Mouse (Mus musculus): ENCODE measurements around the gene Gpx7. TPM values are rescaled to one million over a fixed set of nuclear protein-coding genes. Genes with fewer than 3 reads are reported as not detected.
"Not testable (repeated sequence)": the region's sequence is repeated elsewhere in the genome, so short reads cannot be mapped to it uniquely, and the experiment has no call there.

Gpx7 gene
- polyA plus RNA-seq, 1 experiment from 2014 or later, result 34.8 TPM

DNA sequence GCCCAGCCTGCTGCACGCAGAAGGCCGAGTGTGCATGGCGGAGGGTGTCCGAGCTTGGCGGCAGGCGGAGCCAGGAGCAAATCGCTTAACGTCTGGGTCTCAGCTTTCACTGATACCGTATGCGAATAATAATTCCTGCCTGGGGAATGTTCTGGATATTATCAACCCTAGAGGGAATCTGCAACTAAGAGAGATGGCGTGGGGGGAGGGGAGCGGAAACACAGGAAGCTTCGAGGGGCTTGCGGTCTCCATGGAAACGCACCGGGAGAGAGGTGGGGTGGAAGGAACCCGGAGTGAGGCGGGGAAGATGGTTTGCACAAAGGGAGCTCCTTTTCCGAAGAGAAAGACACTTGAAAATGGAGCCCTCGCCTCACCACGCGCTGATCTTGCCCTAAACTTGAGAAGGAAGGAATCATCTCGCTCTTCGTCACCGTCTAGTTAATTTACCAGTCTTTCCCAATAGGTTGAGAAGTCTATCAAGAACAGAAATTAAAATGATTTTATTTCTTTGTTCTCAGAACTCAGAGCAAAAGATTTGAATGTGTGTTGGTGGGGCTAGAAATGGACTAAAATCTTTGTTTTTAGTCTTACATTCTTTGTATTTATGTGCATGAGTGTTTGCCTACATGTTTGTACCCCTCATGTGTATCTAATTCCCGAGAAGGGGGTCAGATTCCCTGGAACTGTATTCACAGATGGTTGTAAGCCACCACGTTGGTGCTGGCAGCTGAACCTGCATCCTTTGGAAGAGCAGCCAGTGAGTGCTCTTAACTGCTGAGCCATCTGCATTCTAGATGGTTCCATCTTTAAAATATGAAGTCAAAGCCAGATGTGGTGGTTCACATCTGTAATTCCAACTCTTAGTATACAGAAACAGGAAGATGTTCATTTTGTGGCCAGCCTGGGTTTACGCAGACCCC, 46.4 kb downstream of the Gpx7 start:
- peak; percentile 91 for DNase-seq (ENCODE audit: extremely low spot score, low spot score)
- Histone ChIP-seq H3K9me3 (no peaks in the 10 kb centered on the region), H3K4me3 (peak overlapping the region; percentile 35), H3K27ac (peak overlapping the region; percentile 93), H3K36me3 (replicated peaks) (no peaks in the 10 kb centered on the region), H3K4me1 (peaks cover 86% of the 10 kb centered on the region), H3K27me3 (ENCODE audit: poor library complexity, severe bottlenecking) (no peaks in the 10 kb centered on the region)
- WGBS, result 5% methylated on average over 28 of the region's 28 CpGs

DNA sequence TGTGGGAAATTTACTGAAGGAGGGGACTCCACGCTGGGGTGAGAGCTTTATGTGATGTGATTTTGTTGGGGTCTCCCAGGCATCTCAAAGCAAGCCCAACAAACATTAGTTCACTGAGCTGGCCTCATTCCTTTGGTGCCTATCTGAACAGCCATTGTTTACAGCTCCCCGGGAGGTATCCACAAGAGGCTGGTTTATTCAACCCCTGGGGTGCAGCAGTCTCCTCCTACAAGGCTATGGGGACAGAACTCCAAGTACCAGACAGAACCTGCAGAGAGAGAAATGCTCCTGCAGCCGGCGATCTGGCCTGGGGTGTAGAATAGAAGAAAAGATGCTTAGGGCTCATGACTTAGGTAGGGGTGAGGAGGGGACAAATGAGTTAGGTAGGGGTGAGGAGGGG, 48.3 kb downstream of the Gpx7 start:
- 15% methylated on average over 4 of the region's 4 CpGs for WGBS
- H3K36me3 ChIP-seq (replicated peaks), result no peaks in the 10 kb centered on the region

DNA sequence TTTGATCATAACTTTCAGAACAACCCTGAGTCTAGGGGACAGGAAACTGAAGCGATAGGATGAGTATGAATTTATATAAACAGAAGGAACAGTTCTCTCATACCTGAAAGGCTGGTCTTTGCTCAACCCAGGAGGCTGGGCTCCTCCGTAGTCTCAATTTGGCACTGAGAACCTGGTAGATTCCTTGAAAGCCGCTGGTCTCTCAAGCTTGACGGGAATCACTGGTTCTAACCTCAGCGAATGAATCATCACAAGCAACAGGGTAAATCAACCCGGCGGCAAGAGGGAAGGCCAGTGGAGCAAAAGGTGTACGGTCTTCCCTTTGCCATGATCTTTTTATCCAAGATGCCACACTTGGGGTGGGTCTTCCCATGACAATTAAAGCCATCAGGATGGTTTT, 49.3 kb downstream of the Gpx7 start:
- H3K27me3 ChIP-seq (ENCODE audit: poor library complexity, severe bottlenecking), result no peaks in the 10 kb centered on the region
- no peaks in the 10 kb centered on the region for H3K9me3 ChIP-seq
- H3K36me3 ChIP-seq (replicated peaks), result no peaks in the 10 kb centered on the region
- H3K4me1 ChIP-seq, result peaks cover 69% of the 10 kb centered on the region
- WGBS, result 93% methylated on average over 8 of the region's 8 CpGs
- no peak overlapping the region for H3K4me3 ChIP-seq
- H3K27ac ChIP-seq, result peak overlapping the region; percentile 54; the same call in 1 of the 2 replicates
- no peak for DNase-seq (ENCODE audit: extremely low spot score, low spot score)

More for the DNA sequence above, 48.3 kb downstream of the Gpx7 start:
- DNase-seq (ENCODE audit: extremely low spot score, low spot score), result no peak
- H3K4me1 ChIP-seq, result peaks cover 79% of the 10 kb centered on the region
- H3K27me3 ChIP-seq (ENCODE audit: poor library complexity, severe bottlenecking), result no peaks in the 10 kb centered on the region
- H3K4me3 ChIP-seq, result no peak overlapping the region
- peak overlapping the region; percentile 93 for H3K27ac ChIP-seq
- no peaks in the 10 kb centered on the region for H3K9me3 ChIP-seq

DNA sequence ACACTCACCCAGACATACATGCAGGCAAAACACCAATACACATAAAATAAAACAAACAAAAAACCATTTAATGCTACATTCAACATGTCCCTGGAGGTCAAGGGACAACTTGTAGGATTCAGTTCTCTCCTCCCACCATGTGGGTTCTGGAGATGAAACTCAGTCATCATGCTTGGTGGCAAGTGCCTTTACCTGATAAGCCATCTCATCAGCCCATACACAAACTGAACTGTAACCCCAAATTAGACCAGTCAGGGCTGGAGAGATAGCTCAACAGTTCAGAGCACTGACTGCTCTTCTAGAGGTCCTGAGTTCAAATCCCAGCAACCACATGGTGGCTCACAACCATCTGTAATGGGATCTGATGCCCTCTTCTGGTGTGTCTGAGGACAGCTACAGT, 53.2 kb downstream of the Gpx7 start:
- H3K4me1 ChIP-seq, result peaks cover 61% of the 10 kb centered on the region
- DNase-seq (ENCODE audit: extremely low spot score, low spot score); H3K4me3 ChIP-seq; H3K27me3 ChIP-seq (ENCODE audit: poor library complexity, severe bottlenecking); H3K9me3 ChIP-seq; H3K36me3 ChIP-seq (replicated peaks); H3K27ac ChIP-seq: not testable (repeated sequence)

DNA sequence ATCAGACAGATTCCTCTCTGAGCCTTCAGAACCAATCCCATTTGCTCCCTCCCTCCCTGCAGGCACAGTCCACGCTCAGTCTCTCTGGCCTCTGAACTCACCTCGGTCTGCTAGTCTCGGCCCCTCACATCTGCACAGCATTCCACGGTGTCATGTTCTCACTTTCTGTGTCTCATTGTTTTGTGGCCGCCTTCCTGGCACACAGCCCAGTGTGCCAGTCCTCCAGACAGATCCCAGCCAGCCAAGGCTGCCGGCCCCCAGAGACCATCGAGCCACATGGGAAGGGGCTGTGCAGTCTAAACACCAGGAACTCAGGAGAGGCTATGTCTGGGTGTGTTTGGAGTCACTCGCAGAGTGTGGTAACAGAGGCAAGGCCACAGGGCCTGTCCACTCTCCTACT, 55.9 kb downstream of the Gpx7 start:
- Histone ChIP-seq H3K4me3 (0 out of 2 replicates have a peak overlapping the region, but pooled peaks have one; percentile 3), H3K27ac (peak overlapping the region; percentile 84), H3K9me3 (no peaks in the 10 kb centered on the region), H3K36me3 (replicated peaks) (no peaks in the 10 kb centered on the region), H3K4me1 (peaks cover 59% of the 10 kb centered on the region), H3K27me3 (ENCODE audit: poor library complexity, severe bottlenecking) (no peaks in the 10 kb centered on the region)
- WGBS, result 19% methylated on average over 8 of the region's 8 CpGs
- DNase-seq (ENCODE audit: extremely low spot score, low spot score), result peak; percentile 78

Other genes starting within 250 kb of the Gpx7 start
- gene Echdc2, start 241.5 kb downstream of the Gpx7 start, polyA plus RNA-seq (2016; fragmentation: Nextera tagmentation; extraction: Ambion mirVana), result 22.8 and 23.6 TPM in 2 replicates
- not detected in 2 replicates for gene Zyg11a, start 188.9 kb downstream of the Gpx7 start, polyA plus RNA-seq (2016; fragmentation: Nextera tagmentation; extraction: Ambion mirVana)
- 13.5 and 13.9 TPM in 2 replicates for gene Zyg11b, start 105.9 kb downstream of the Gpx7 start, polyA plus RNA-seq (2016; fragmentation: Nextera tagmentation; extraction: Ambion mirVana)
- 73.6 and 79.3 TPM in 2 replicates for gene Coa7, start 78.8 kb downstream of the Gpx7 start, polyA plus RNA-seq (2016; fragmentation: Nextera tagmentation; extraction: Ambion mirVana)
- gene Shisal2a, start 23.6 kb downstream of the Gpx7 start, polyA plus RNA-seq (2016; fragmentation: Nextera tagmentation; extraction: Ambion mirVana), result 1.7 and 1.8 TPM in 2 replicates
- 83.3 and 85.1 TPM in 2 replicates for gene Tut4, start 52.5 kb upstream of the Gpx7 start, polyA plus RNA-seq (2016; fragmentation: Nextera tagmentation; extraction: Ambion mirVana)
- 130 and 136 TPM in 2 replicates for gene Prpf38a, start 172.4 kb upstream of the Gpx7 start, polyA plus RNA-seq (2016; fragmentation: Nextera tagmentation; extraction: Ambion mirVana)
- 25.0 and 27.1 TPM in 2 replicates for gene Orc1, start 172.5 kb upstream of the Gpx7 start, polyA plus RNA-seq (2016; fragmentation: Nextera tagmentation; extraction: Ambion mirVana)
- 23.6 and 27.7 TPM in 2 replicates for gene Cc2d1b, start 213.0 kb upstream of the Gpx7 start, polyA plus RNA-seq (2016; fragmentation: Nextera tagmentation; extraction: Ambion mirVana)

All from forebrain, embryonic 10.5 days (tissue).